Mouse (Mus musculus) C2C12 (cell line): Measurements from ENCODE around the gene Otp.

Experiments used
- CEBPB ChIP-seq: IDR thresholded peaks from one replicate; pipeline ENCODE4 v1.6.1; 2011; ENCODE audit warnings: low read depth, mild to moderate bottlenecking, control low read depth, moderate library complexity
- CTCF ChIP-seq: IDR thresholded peaks from one replicate; pipeline ENCODE4 v1.5.1; 2011; ENCODE audit not compliant: control insufficient read depth, insufficient read depth, insufficient read length
- MYOD1 ChIP-seq: IDR thresholded peaks from one replicate; pipeline ENCODE4 v1.6.1; 2011; ENCODE audit warnings: low read depth; ENCODE audit not compliant: control insufficient read depth, insufficient read length
- MYOG ChIP-seq: IDR thresholded peaks from one replicate; pipeline ENCODE4 v1.6.1; 2011; ENCODE audit not compliant: control insufficient read depth, insufficient read length; ENCODE audit errors: extremely low read depth
- USF1 ChIP-seq: IDR thresholded peaks from one replicate; pipeline ENCODE4 v1.6.1; 2011; ENCODE audit warnings: low read depth, mild to moderate bottlenecking, control low read depth, moderate library complexity

DNA sequence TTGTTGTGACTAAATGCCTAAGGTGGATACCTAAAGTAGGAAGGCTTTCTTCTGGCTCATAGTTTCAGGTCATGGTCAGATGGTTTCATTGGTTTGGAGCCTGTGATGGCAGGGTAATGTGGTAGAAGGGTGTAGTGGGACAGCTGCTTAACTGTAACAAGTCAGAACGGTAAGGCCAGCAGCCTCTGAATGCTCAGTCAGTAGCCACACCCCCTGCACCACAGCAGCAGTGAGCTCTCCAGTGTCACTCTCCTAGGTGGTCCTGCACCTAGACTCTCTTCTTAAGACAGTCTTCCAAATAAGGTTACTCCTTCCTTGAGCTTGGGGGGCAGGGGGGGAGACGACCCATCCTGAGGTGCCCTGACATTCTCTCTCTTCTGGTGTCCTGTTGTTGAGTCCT, 47.6 kb upstream of the Otp start:
- TF ChIP-seq CTCF (no peak), USF1 (no peak), CEBPB (no peak), MYOG (no peak), MYOD1 (no peak)
